Mouse (Mus musculus): ENCODE measurements around the gene Fkbpl.

DNA sequence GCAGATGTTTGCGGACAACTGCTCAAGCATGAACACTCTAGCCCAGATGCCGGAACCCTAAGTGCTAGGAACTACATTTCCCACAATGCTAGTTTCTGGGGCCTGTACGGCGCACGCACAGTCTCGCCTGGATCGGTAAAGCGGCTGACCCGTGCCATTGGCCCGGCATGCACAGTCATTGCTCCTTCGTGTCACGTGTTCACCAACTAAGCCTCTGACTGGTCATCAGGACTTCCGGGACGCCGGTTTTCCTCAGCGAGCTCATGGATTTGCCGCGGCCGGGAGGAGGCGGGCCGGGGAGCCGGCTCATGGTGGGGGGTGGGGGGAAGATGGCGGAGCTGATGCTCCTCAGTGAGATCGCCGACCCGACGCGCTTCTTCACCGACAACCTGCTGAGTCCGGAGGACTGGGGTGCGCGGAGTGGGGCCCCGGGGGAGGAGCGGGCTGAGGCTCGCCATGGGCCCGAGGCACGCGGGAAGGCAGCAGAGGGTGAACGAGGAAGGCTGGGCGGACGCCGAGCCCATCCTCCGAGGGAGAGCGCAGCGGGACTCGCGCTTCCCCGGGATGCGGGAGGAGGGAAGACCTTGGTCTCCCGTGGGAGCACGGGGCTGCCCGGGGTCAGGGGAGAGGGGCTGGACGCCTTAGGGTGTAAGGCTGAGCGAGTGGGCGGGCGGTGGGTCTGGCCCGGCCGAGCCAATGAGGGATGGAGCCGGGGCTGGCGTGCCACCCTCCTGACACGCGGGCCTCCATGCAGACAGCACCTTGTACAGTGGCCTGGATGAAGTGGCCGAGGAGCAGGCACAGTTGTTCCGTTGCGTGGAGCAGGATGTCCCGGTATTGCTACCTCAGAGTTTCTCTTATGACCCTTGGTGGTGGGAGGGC is 2.6 kb downstream of the Fkbpl start, which contains the start of gene Atf6b:
- no peak for TF ChIP-seq TAL1 (IDR thresholded peaks at IDR 0.05; ENCODE audit: low read length)
- no peak for TF ChIP-seq GATA1 (IDR thresholded peaks at IDR 0.05; ENCODE audit: low read length)
